Mouse (Mus musculus) layer of hippocampus, adult 8-10 months (tissue): ENCODE measurements around the gene Ankrd23. TPM values are rescaled to one million over a fixed set of nuclear protein-coding genes. Genes with fewer than 3 reads are reported as not detected.

Experiments
- DNase-seq, 2 experiments: peaks; one replicate each; pipeline ENCODE4 v3.0.0; 2022; ENCODE audit warnings: low spot score in 2 of 2
- total RNA-seq, 4 experiments: library from RNA; stranded (reverse); gene quantifications; 2 replicates each; pipeline ENCODE4 v1.2.4; 2022

The Ankrd23 gene
- total RNA-seq, 4 experiments from 2014 or later, result 3.7 to 7.7 (median 5.0) TPM

DNA sequence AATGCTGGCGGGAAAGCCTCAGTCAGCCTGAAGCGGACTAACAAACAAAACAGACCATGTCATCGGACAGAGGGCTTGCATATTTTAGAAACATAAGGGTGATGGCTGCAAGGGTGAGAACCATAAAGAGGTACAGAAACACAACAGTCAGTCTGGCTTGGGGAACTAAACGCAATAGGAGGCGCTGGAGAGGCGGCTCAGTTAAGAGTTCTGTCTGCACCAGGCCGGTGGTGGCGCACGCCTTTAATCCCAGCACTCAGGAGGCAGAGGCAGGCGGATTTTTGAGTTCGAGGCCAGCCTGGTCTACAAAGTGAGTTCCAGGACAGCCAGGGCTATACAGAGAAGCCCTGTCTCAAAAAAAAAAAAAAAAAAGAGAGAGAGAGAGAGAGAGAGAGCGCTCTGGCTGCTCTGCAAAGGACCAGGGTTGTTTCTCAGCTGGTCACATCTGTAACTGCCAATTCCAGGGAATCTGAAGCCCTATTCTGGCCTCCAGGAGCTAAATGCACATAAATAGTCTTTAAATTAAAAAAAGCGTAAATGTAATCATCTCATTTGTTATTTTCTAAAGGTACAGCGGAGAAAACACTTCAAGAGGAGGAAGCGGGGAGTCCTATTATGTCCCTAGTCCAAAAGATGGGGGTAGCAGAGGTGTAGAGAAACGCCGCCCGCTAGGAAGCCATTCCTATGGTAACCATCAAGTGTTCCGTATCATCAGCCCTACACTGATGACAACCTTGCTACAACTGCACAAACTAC lies 9.3 kb upstream of the Ankrd23 start:
- no peak for DNase-seq

DNA sequence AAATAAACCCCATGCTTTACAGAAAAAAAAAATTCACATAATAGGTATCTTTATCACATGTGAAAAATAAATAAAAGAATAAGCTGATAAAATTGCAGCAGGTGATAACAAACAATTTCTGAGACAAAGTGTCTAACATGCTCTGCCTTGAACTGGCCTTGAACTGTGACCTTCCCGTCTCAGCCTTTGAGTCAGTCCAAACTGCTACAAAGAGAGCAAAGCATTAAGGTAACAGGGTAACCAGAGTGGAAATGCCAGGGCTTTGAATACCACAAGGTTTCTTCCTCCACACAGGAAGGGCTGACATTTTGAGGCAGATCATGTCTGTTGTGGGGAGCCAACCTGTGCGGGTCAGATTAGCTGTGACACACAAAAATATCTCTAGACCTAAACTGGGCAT lies 8.7 kb upstream of the Ankrd23 start:
- DNase-seq, result no peak

DNA sequence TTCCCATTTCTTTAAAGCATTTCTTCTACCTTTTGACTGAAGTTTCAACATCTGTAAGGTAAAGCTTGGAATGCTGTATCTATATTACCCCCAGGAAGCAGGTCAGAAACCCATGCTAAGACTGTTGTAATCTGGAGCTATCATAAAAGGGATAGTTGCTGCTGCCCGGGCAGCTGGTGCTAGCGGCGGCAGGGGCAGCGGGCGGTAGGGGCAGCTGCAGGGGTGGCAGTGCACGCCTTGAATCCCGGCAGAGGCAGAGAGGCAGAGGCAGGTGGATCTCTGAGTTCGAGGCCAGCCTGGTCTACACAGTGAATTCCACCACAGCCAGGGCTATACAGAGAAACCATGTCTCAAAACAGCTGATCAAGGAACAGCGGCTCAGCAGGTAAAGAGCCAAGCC lies 6.2 kb upstream of the Ankrd23 start:
- no peak for DNase-seq

DNA sequence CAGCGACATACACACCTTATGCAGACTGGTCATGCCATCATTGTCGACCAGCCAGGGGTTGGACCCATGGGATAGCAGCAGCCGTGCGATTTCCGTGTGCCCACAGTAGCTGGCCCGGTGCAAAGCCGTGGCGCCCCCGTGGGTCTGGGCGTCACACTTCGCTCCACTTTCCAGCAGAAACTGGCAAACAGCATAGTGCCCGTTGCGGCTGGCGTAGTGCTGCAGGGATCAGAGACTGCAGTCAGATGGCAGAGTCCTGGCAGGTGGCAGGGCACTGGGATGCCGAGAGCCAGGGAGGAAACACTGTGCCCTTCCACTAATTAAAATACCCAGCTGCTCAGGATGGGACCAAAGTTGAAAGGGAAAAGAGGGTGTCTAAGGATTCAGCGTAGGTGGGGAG lies 5.2 kb upstream of the Ankrd23 start:
- no peak for DNase-seq

DNA sequence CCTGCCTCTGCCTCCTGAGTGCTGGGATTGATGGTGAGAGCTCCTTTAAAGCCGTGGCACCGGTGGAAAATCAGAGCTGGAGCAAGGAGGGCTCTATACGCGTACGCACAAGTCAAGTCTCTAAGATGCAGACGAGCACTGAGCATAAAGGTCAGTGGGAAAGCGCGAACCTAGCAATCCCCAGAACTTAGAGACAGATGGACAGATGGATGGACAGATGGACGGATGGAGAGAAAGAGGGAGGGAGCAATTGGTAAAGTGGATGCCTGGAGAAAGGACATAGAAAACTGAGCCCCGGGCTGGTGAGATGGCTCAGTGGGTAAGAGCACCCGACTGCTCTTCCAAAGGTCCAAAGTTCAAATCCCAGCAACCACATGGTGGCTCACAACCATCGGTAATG lies 4.1 kb upstream of the Ankrd23 start:
- DNase-seq, result no peak

DNA sequence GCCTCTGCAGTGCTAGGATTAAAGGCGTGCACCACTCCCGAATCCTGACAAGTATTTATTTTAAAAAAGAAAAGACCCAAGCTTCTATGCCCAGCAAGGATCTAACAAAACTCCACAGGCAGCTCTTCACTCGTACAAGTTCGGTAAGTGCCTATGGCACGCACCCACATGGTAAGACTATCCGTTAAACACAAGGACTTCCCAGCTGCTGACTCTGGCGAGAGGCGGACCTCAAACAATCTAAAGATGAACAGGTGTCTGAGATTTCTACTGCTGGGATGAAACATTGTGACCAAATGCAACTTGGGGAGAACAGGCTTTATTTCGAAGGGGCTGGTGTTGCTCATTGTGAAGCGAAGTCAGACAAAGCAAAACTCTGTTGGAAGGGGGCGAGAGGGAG lies 3.4 kb upstream of the Ankrd23 start:
- no peak for DNase-seq

DNA sequence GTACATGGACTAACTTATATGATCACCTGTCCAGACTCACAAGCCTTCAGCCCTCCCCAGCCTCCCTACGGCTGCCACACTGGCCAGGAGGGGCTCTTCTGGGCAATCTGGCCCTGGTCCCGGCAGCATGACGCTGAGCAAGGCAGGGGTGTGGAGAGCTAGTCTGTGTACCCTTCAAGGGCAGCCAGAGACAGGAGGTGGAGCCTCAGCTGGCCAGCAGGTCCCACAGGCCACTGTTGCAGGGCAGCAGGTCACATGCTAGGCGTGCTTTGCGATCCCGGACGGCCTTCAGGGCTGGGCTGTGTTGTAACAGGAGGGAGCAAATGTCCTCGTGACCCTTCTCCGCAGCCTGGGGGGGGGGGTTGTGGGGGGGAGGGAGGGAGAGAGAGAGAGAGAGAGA lies 2.5 kb upstream of the Ankrd23 start, which contains the start of gene Gm42417:
Gm42417 (minus strand) TSS at position 244 of the 400 bp plus-strand sequence.
- DNase-seq, result no peak

DNA sequence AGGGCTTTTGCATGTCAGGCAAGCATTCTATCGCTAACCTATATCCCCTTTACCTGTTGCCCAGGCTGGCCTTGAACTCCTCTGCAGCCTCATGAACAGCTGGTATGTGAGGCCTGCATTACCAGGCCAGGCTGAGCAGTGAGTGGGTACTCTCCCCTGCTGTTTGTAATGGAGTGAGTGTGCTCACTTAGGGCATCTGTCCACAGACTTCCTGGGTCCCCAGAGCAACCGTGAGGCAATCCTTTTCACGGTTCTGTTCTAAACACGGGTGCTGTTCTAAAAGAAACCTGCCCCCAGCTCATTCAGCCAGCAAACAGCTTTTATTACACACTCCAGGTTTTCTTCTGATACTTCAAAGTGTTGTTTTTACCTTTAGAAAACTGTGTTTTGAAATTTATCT lies 2.0 kb upstream of the Ankrd23 start:
- DNase-seq, result no peak

DNA sequence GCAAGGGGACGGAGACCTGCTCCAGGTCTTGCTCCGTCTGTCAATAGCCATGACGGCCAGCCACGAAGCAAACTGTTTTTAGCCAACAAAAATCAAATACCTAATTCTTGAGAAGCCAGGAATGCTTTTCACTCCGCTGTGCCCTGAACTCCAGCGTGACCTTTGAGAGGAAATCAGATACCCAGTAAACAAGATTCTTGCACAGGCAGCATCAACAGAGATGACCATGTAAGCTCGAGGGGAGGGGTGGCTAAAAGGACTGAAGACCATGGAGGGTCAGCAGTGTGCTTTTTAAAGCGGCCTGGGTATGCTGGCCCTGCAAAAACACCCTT lies 320 bp downstream of the Ankrd23 start:
- DNase-seq, result no peak

DNA sequence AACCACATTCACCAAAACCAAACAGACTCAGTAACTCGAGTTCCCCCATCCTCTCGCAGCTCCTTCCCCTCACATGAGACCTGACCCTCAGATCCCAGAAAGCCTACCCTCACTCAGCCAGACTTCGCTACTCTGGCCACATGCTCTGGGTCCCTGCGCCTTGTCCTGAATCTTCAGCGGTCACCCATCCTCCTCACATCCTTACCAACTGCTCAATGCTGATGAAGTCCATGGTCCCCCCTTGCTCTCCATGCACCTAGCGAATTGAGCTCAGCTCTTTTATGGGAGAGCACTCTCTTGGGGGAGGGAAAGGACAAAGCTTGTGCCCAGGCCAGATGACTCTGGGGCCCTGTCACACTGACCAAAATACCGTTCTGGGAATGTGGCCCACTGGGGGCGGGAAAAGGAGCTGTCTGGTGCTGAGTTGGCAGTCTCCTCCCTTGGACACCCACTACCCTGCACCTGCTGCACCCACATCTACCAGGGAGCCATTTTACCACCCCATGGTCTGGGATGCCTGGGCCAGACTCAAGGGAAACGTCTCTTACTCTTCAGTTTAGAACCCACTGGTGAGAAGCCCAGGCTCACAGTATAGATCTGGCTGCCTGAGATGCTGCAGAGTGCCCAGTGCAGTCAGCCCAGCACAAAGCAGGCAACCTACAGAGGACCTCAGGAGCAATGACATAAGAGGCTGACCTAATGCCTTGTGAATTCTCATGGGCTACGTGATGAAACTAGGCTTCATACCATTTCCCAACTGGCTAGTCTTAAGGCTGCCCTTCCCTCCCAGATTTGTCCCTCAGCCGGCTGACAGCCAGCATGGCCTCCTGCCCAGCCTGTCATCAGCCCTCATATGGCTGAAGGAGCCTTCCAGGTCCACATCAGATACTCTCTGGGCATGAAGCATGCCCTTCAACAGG lies 946 bp downstream of the Ankrd23 start:
- no peak for DNase-seq

DNA sequence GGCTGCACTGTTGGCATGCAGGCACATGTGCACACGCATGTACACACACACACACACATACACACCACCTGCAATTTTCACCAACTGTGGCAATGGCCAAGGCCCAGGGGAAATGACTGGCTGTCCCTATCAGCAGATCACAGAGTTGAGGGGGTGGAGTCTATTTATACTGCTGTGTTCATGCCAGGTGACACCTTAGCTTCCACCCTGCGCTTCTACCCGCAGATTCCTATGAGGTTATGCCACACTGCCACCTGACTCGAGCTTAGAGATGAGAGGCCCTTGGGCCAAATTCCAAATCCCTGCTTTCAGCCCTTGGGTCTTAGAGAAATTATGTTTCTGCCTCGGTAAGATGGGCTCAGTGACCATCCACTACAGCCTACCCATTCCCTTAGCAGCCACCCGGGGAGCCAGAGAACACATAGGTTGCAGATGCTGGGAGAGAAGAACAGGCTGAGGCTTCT lies 2.1 kb downstream of the Ankrd23 start:
- no peak for DNase-seq

DNA sequence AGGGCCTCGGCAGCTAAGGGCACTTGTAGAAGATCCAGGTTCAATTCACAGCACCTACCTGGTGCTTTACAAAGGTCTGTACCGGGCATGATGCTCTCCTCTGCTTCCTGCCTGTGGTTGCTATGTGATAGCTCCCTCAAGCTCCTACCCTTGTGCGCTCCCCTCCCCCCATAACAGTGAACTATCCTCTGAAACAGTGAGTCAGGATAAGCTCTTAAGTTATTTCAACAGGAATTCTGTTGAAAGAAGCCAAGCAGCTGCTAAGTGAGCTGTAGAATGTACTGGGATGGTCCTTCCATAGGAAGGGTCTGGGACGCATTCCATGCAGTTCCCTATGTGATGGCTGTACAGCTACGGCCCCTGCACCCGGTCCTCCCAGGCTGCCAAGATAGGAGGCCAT lies 3.1 kb downstream of the Ankrd23 start:
- DNase-seq, result no peak

DNA sequence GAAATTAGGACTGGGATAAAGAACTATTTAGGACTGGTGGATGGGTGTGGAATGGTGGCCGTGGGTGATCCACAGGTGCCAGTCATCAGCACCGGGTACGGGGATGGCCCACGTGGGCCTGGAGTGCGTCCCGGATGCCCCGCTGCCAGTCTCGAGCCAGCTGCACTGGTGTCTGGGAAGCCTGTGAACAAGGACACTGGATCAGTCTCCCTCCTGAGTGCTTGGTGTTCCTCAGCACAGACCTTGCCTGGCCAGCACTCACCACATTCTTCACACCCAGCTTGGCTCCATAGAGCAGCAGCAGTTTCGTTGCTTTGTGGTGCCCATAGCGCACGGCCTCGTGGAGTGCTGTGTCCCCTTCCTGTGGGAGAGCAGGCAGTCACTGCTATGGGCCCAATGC lies 5.2 kb downstream of the Ankrd23 start:
- no peak for DNase-seq

DNA sequence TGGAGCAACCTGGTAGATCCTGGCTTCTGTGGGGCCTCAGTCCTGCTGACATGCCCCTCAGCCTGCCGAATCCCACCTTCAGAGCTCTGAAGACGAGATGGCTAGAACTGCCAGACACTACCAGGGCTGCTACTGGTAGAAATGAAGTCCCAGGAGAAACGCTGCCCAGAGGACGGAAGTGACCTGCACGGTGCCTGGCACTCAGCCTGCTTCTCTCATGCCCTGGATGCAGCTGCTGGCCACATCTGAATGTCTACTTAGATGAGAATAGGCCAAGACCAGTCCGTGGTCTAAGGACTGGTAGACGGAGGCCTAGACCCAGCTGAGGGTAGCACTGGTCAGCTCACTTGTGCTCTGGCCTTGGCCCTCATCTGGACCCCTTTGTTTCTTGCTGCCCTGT lies 5.7 kb downstream of the Ankrd23 start:
- no peak for DNase-seq

DNA sequence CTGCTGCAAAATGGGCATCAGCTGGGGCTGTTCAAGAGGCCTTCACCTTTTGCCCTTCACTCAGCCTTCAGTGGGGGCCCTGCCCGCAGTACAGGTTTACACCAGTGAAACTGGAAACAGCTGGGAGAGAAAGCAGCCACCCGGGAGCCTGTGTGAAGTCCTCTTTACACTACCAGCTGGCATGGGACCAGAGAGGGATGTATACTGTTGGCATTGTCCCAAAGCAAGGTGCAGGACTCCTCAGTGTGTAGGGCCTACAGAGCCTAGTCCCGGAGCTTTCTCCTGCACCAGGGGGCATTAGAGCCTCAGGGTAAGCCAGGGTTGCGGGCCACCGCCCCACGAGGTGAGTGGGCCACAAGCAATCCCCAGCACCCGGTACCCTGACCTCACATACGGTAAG lies 6.2 kb downstream of the Ankrd23 start:
- DNase-seq, result no peak

DNA sequence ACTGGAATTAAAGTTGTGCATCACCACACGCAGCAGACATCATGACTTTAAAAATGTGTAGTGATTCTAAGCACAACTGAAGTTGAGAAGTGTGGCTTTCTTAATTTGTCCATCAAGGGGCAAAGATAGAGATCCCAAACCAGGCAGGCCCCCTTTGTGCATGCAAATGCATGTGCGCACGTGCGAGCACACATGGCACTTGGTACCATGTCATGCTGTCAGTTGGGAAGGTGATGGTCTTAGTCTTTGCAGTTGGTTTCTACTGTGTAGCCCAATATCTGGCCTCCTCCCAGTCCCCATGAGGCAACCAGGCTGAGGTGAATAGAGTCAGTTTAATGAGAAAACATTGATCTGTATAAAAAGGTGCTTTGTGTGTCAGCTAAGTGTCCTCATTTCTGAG lies 6.8 kb downstream of the Ankrd23 start:
- DNase-seq, result no peak

DNA sequence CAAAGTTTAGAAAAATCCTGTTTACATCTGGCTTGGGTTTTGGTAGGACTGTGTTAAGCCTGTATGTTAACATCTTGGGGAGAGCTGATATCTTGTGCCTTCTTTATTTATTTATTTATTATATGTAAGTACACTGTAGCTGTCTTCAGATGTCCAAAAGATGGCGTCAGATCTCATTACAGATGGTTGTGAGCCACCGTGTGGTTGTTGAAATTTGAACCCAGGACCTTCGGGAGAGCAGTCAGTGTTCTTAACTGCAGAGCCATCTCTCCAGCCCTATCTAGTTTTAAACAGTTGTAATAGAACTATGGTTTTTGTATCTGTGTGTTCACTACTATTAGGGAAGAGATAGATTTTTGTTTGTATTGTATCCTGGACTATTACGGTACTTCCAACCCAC lies 7.4 kb downstream of the Ankrd23 start:
- DNase-seq, result no peak

DNA sequence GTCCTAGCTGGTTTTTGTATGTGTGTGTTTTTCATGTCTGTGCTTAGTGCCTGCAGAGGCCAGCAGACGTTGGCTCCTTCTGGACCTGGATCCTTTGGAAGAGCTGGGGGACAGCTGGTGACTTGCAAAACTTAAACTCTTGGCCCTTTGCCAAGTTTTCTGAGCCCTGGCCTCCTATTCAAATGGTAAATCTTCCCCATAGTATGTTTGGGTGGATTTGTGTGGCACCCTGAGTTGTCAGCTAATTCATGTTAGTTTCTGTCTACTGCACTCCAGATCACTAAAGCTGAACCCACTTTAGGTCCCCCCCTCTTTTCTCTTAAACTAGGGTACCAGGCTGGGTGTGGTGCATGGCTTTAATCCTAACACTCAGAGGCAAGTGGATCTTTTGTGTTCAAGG lies 8.3 kb downstream of the Ankrd23 start:
- no peak for DNase-seq

DNA sequence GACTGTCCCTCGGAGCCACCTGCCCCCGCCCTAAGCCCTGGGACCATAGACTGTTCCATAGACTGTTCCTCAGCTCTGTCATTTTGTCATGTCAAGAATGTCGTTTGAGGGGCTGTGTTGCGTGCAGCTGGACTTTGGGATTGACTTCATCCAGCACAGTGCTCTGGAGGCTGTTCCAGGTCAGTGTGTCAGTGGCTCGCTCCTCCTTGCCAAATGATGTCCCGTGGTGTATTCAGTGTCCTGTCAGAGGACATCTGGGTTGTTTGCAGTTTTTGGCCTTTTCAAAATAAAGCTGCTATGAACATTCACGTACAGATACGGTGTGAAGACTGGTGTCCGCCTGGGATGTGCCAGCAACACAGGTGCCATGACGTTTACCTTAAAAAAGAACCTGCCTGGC lies 9.8 kb downstream of the Ankrd23 start:
- DNase-seq, result no peak

DNA sequence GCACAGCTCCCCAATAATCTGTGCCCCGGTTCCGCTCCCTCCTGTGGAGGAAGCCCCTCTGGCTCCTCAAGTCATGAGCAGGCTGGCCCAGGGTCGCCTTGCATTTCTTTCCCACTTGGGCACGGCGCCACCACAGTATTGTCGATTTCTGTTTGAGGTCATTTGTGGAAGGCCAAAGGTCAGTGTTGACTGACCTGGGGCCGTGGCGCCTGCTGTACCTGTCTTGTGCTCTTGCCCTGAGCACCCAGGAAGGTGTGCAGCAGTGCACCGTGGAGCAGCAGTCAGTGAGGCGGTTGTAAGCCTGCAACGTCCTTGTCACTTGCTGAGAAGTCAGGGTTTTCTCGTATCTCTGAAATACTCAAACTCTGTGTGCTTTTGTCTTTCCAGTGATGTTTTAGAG lies 10.9 kb downstream of the Ankrd23 start:
- no peak for DNase-seq

DNA sequence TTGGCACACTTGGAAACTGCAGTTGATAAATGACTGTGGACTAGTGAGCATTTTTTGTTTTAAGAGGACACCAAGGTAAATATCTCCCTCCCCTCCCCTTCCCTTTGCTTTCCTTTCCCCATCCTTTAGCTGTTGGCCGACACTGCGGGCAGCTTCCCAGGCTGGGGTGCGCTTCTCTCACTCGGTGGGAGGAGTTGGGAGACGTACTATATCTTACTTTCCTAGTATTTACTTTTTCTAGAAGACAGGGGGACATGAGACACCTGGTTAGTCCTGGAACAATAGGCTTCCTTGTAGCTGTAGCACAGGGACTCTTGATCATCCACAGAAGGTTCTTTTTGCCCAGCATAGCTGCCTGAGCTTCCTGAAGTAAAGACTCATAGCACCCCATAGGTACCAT lies 12.6 kb downstream of the Ankrd23 start:
- no peak for DNase-seq

DNA sequence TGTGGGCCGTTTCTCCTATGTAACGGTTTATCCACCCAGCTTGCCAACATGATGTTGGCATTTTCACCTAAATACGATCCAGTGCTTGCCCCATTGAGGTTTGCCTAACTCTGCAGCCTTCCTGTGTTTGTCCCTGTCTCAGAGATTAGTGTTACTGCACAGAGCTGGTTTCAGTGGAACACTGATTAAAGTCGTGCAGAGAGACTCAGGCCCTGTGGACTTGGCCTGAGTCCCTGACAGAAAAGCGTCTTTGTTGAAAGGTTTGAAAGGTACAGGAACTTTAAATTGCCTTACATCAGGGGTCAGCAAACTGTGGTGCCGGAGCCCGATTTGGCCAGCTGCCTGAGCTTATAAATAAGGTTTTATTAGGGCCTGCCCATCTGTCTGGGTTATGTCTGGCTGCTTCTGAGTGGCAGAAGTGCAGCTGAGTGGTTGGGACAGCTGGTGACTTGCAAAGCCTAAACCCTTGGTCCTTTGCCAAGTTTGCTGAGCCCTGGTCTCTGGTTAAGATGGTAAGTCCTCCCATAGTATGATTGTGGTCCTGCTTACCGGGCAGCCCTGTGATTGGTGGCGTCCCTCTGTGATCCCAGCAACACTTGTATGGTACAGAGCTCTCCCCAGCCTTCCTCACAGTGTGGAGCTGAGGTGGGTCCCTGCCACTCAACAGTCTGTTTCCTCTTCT lies 13.2 kb downstream of the Ankrd23 start:
- DNase-seq, result no peak
